Mouse (Mus musculus) spleen, postnatal 4 days (tissue): Measurements from ENCODE around the gene Arhgap35.

ENCODE experiments used
- DNase-seq, 2 experiments: peaks; one replicate each; pipeline ENCODE4 v3.0.0; 2022; ENCODE audit warnings: low spot score in 2 of 2

Gene Arhgap35

DNA sequence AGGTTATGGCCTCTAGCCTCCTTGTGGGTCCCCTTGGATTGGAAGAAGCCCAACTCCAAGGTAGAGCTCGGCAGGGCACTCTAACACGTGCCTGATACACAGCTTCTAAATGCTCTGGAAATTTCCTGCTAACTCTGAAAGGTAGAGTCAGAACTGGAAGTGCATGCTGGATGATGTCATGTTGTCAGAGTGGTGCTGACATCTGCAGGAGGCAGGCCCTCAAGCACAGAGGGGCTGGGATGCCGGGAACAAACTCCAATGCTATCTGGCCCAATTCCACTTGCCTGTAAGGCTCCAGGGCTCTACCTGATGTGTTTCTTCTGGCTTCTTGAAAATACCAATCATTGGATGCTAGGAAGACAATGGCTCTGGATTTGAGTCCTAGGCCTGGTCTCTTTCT, 89.3 kb downstream of the Arhgap35 start:
- no peak for DNase-seq

DNA sequence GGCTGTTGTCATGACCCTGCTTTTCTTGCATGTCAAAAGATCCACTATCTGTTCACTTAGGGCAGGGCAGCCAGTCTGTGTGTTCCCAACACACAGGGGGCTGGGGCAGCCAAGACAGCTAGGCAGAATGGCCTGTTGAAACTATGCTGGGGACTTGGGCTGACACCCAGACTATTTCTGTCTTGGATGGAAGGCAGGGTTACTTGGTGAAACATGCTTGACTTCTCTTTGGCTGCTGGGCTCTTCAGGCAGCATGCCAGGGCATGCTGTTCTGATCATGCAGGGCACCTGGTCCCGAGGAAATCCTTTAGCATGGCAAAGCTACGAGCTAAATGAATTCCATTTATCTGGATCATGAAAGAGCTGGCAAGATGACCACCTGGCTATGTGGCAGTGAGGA, 90.5 kb downstream of the Arhgap35 start:
- no peak for DNase-seq

DNA sequence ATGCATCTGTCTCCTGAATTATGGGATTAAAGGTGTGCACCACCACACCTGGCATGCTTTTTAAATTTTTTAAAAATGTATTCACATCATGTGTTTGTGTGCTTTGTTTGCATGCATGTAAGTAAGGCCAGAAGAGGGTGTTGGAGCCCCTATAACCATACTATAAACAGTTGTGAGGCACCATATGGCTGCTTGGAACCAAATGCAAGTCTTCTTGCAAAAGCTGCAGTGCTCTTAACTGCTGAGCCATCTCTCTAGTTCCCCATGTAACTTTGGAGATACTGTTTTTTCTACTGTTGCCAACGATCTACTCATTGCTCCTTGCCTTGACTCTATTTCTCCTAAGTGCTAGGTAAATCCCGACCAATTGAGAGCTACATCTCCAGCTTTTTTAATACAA, 95.5 kb downstream of the Arhgap35 start:
- no peak for DNase-seq

DNA sequence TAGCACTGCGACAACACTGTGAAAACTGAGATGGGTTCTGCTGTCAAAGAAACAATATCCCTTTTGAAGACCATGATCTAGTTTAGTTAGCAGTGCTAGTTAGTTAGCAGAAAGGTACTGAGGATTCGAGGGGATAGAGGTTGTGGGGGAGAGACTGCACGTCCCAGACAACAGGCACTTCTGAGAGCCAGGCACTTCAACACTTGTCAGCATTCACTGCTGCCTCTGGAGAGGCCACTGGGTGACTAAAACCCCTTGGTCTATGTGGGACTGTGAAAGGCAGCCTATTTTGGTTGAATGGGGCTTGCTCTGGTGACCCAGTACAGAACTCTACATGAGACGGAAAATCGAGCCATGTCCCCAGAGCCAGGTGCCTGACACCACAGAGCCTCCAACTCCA, 97.6 kb downstream of the Arhgap35 start:
- DNase-seq: no peak

DNA sequence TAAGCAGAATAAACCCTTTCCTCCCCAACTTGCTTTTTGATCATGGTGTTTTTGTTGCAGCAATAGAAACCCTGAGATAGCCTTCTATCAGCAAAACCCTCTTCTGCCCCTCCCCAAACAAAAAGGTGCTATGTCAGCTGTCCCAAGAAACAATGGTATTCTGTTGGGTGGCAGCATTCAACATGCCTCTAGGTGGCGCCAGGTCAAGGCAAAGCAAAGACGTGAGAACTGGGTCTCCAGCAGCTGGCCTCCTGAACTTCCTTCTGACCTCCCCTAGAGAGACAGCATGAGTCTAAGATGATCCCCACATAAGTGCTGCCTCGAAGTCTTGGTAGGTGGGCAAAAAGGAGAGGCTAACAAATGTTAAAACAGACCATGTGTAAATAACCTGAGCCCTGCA, 107.5 kb downstream of the Arhgap35 start:
- peak; percentile 52 to 83 for DNase-seq

DNA sequence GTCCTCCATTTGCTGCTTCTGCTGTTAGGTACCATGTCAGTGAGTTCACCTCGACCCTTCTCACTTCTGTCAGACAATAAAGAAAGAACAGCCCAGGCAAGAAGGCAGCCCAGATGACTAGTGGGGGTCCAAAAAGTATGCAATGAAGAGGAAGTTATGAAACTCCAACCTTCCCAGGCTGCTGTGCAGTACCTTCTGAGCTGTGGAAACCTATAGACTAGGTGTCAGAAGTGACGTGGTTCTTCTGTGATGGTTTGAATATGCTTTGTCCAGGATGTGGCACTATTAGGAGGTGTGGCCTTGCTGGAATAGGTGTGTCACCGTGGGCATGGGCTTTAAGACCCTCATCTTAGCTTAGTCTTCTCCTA, 109.6 kb downstream of the Arhgap35 start:
- no peak for DNase-seq

DNA sequence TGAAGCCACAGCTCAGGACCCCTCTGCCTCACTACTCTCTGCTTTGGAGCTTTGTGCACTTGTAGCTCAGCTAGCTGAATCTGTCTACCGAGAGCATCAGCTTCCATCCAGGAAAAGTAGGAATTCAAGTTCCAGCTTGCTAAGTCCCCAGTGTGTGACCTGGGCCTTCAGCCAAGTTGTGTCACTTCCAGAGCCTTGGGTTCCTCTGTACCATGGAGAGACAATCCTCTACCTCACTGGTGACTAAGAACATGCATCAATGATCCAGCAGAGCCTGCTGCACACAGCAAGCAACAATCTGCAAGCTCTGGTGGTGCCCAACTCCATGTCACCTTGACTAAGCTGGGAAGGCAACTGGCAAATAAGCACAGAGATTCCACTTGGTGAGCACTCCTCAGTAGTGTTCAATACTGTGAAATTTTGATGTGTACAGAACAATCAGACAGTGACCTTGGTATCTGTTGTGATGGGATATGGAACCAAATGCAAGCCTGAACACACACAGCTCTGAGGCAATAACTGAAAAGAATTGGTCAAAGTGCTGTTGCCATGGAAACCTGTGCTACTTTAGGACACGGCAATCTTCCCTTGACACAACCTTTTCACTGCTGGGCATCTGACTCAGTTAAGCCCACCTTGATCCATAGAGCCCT, 110.1 kb downstream of the Arhgap35 start:
- no peak for DNase-seq

DNA sequence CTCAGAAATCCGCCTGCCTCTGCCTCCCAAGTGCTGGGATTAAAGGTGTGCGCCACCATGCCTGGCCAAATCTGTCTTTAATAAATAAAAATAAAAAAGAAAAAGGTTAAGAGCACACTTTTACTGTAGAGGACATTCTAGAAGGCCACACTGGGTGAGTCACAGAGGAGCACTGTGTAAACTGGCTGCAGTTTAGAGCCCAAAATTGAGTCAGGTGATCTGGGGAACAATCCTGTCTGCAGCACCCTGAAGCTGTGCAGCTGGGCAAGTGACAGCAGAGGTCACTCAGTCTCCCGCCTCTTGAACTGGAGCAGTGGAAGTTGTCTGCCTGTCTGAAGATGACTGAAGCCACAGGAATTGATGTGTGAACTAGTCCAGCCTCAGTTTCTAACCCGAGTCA, 113.2 kb downstream of the Arhgap35 start:
- DNase-seq: no peak

DNA sequence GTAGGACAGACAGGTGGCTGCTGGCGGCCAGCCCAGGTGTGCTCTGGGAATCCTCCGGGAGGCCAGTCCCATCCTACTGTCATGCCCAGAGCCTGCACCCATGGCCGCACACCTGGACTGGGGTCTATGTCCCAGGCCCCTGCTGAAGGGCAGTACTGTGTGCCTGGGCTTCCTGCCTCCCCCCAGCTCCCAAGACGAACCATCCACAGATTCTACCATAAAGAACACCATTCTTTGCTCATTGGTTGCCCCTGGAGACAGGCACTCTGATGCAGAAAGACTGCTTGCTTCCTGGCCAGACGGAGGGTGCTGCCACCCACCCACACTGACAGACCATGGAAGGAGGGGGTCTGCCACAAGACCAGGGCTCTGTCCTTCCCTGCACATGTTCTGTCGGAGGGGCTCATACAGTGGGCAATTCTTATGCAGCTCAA, 115.1 kb downstream of the Arhgap35 start:
- DNase-seq: no peak

DNA sequence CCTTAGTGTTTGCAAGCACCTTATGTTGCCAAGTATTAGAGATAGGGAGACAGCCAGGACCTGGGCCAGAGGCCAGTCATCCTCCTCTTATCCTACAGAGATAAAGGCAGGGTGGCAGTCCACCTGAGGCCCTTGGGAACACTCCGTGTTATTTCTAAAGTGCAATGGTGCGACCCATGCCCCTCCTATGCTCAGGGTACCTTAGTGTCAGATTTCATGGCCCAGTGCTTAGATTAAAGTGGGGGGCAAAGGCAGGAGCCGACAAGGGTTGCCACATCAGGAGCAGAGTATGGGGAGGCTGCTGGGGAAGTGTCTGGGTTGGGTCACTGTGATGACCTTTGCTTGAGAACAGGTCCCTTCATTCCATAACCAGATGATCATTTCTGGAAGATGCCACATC, 118.5 kb downstream of the Arhgap35 start:
- no peak for DNase-seq

DNA sequence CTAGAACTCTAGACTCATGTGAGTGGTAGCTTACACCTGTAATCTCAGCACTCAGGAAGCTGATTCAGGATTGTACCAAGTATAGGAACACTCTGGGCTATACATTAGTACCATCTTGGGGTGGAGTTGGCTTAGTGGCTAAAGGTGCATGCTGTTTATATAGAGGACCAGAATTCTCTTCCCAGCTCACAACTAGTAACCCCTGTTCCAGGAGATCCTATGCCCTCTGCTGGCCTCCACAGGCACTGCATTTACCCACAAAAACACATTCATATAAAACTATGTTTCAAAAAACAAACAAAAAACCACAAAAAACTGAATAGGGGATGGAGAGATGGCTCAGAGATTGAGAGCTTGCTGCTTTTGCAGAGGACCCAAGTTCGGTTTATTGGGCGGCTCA, 121.4 kb downstream of the Arhgap35 start:
- peak; percentile 37 to 72 for DNase-seq

DNA sequence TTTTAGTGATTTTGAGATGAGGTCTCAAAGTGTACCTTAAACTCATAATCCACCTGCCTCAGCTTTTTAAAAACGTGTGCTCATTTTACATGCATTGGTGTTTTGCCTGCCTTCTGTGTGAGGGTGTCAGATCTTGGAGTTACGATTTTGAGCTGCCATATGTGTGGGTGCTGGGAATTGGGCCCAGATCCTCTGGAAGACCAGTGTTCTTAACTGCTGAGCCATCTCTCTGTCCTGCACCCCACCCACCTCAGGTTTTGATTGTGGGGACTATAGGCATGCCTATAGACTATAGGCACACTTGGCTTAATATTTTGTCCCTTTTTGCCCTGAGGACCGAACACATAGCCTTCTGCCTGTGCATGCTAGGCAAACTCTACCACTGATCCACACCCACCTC, 122.6 kb downstream of the Arhgap35 start:
- DNase-seq: no peak

DNA sequence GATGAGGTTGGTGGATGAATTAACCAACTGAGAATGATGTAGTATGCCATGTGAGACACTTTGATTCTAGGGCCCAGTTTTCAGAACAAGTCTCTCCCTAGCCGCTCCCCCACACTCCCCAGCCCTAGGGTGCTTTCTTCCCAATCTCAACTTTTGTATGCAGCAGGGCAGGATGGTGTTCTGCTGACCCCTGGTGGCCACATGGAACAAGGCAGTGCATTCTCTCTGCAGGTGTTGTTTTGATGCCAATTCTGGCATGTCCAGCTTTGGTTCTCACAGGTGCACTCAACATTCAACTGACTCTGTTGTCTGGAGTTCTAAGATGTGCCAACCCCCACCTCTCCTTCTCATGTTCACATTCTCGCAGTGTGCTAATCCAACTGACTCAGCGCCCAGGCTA, 123.0 kb downstream of the Arhgap35 start:
- DNase-seq: peak; percentile 64 to 86

DNA sequence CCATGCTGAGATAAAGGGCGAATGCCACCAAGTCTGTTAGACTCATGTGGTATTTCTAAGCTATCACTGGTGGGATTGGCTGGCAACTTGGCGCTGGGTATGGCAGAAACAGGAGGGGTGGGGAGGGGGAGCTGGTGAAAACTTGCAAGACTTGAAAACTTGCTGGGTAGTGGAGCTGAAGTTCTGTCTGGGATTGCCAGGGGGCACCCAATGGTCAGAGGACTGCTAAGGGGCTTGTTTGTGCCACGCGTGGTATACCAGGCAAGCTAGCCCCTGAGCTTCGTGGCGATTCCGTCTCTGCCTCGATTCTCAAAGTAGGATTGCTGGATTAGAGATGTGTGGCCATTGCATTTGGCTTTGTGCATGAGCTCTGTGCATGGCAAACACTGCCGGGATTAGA, 124.8 kb downstream of the Arhgap35 start:
- peak in 1 of 2 experiments; percentile 67 for DNase-seq

DNA sequence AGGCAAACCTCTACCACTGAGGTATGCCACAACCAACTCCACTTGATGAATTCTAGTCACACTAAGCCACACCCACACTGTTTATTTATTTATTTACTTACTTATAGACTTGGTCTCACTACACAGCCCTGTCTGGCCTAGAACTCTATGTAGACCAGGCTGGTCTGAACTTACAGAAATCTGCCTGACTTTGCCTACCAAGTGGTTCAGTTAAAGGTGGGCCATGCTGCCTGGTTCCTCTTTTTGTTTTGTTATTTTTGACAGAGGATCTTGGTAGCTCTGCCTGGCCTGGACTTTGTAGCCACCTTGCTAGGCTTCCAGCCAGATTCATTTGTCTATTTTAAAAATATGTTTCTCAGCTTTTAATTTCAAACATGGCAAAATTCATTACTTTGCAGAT, 126.0 kb downstream of the Arhgap35 start:
- DNase-seq: no peak

DNA sequence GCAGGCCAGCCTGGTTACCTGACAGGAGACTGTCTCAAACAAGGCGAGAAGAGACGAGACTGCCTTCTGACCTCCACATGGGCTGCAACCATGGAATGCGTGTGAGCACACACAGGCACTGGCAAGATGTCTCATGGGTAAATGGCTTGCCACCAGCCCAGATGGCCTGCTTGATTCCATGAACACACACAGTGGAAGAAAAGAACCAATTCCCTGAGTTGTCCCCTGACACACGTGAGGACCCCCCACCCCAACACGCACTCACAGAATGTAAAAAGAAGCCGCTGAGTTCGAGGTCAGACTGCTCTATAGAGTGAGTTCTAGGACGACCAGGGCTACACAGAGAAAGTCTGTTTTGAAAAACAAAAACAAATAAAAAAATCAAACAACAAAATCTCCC, 137.2 kb downstream of the Arhgap35 start, which contains the start of gene Npas1:
Gene Npas1 (minus strand): TSS at position 101 of the 400 bp plus-strand sequence.
- no peak for DNase-seq

DNA sequence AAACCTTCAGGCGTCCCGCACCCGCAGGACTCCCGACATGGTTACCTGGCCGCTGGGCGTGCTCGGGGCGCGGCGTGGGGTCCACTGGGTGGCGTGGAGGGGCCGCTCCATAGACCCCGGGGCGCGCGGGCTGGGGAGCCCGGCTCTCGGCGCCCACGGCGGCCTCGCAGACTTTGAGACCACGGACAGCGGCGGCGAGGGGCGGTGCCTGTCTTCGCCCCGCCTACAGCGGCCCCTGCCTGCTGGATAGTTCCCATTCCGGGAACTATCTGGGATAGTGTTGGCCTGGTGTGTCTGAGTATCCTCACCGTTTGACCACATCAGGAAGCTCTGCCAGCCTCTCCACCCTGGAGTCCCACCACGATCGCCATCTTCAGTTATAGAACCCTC, 138.2 kb downstream of the Arhgap35 start:
- DNase-seq: peak in 1 of 2 experiments; percentile 68

DNA sequence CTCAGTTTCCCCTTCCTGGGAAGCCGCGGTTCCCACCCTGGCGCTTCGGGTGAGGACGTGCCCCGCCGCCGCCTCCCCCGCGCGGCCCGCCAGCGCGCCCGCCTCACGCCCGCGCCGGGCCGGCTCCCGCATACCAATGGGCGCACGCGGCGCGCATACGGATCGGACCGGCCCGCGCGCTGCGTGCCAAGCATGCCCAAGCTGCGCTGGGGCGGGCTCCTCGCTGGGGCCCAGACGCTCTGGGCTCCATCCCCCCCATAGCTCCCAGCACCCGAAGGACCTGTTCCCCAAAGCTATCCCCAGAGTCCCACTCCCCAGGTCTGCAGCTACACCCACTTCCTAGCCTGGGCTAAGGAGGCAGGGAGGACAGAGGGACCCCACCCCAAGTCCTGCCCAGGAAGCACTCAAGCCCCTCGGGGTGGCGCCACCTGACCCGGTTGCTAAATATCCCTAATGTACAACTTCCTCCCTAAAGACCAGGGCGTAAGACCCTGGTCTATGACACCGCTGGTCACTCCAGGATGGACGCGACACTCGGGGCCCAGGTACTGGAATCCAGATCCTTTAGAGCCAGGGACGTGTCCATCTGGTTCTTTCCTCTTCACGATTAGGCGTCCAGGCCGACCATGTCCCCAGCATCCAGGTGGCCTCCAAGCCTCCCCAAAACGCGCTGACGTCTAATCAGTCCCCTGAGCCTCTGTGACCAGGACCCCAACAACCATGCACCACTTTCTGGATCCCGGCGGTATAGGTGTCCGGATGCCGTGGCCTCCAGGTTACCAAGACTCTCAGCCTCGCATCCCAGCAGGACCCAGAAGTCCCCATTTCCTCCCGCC, 138.8 kb downstream of the Arhgap35 start:
- DNase-seq: peak in 1 of 2 experiments; percentile 64

DNA sequence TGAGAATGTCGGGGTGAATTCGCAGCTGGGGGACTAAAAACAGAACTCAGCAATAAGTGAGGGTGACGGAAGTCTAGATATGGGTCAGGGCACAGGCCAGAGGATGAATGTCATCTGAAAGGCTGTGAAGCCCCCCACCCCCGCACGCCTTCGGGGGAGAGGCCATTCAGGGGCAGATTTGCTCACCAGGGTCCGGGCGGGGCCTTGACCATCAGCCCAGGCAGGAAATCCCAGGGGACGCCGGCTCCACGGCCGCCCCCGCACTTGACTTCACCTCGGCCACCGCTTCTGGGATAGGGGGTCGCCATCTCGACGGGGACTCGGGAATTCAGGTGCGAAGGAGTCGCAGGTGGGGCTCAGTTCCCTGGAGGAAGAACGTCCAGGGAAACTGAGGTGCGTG, 139.5 kb downstream of the Arhgap35 start:
- DNase-seq: peak in 1 of 2 experiments; percentile 64

DNA sequence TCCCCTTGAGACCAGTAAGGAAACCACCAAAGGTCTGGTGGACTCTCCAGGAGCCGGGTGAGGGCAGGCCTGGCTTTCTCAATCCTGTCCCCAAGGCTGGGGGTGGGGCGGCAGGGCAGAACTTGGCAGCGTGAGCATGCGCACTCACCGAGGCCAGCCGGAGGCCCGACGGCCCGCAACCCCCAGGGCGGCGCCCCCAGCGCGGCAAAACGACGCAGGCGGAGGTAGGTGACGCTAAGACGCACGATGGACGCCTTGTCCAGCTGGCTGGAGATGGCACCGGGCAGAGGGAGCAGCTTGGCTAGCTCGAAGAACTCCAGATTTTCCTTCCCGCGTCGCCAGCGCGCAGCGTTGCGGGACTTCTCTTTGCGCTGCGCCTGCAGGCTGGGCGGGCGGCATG, 140.3 kb downstream of the Arhgap35 start:
- peak; percentile 53 to 77 for DNase-seq

DNA sequence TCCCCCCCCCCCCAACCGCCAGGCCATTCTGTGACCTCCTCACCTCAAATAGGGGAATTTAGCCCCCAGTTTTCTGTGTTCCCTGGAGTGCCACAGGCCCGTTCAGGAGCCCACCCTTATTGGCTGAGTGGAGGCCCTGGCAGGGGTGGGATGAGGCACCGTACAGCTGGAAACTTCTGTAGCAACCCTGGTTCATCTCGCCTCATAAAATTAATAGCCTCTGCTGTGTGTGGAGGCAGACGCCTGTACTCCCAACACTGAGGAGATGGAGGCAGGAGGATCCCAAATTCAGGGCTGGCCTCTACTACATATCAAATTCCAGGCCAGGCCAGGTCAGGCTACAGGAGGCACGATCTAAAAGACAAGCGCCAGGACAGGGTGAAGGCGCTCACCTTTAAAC, 140.9 kb downstream of the Arhgap35 start:
- no peak for DNase-seq

DNA sequence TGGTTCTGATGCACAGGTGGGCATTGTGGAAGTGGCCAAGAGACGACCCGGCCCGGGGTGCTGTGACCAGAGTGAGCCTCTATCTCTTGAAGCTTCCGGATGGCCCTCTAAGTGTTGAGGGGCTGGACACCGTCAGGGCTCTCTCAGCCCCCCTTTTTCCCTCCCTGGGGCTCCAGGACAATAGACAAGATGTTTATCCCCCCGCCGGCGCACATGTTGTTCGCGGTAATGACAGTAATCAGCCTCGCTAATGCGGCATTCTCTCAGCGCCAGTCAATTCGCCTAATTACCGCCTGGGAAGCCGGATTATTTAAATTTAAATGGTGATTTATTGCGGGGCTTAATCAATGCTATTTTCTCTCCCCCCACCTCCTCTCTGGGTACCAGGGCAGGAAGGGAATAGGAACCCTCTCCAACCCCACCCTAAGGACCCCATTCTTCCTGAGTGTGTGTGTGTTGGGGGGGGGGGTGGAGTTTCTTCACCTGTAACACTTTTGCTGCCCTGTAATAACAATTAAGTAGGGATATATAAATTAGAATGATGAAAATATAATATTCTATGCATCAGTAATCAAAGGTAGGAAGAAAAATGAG, 142.6 kb downstream of the Arhgap35 start:
- DNase-seq: no peak

DNA sequence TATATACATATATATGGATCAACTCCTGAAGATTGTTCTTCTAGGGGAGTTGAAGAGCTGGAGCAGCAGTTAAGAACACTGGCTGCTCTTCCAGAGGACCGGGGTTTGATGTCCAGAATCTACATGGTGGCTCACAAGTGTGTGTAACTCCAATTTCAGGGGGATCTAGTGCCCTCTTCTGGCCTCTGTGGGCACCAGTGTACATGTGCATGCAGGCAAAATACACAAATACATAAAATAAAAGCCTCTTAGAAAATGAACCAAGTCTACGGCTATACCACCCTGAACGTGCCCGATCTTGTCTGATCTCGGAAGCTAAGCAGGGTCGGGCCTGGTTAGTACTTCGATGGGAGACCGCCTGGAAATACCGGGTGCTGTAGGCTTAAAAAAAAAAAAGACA, 143.2 kb downstream of the Arhgap35 start:
- DNase-seq: peak in 1 of 2 experiments; percentile 66
